Mouse (Mus musculus) gastrocnemius, adult 2 months (tissue): Measurements from ENCODE around the gene Hap1. TPM values are rescaled to one million over a fixed set of nuclear protein-coding genes. Genes with fewer than 3 reads are reported as not detected.
A peak's percentile ranks its signal among the peaks of the same experiment; 100 is the strongest.

Experiments used
- DNase-seq: peaks from one replicate; pipeline ENCODE4 v3.0.0; 2022
- H3K27ac ChIP-seq: fragments of 200-600 bp; 2 replicates; pipeline ENCODE4 v1.8.1; 2022; ENCODE audit warnings: mild to moderate bottlenecking
- H3K4me3 ChIP-seq: fragments of 200-600 bp; 2 replicates; pipeline ENCODE4 v1.8.1; 2022; ENCODE audit warnings: mild to moderate bottlenecking, moderate library complexity
- CTCF ChIP-seq: fragments of 200-600 bp; IDR thresholded peaks from 2 replicates; pipeline ENCODE4 v1.8.1; 2022; ENCODE audit warnings: antibody characterized with exemption, mild to moderate bottlenecking, moderate library complexity
- intact Hi-C: fragments of 180-260 bp; cut with DNase I; formaldehyde crosslinking; loops from one replicate; pipeline ENCODE4 v1.15.1; 2025
- long read RNA-seq, 2 experiments: library from polyadenylated mRNA; stranded (forward); transcript quantifications; one replicate each; pipeline ENCODE4 v2.0.0; 2021
- total RNA-seq, 2 experiments: library from RNA; stranded (reverse); gene quantifications; 2 replicates each; pipeline ENCODE4 v1.2.3; 2021

Gene Hap1
- under 1 TPM in 1 of 2 experiments, not detected in 1; 0.14 TPM for total RNA-seq
- long read RNA-seq, experiment 1, partial matches to known transcripts, result 0 of 1 reads
- long read RNA-seq, experiment 1, other reads (novel, unspliced or antisense), result 0 of 1 reads
- long read RNA-seq, experiment 2, partial matches to known transcripts, result 0 of 1 reads
- long read RNA-seq, experiment 2, other reads (novel, unspliced or antisense), result 1 of 1 reads

DNA sequence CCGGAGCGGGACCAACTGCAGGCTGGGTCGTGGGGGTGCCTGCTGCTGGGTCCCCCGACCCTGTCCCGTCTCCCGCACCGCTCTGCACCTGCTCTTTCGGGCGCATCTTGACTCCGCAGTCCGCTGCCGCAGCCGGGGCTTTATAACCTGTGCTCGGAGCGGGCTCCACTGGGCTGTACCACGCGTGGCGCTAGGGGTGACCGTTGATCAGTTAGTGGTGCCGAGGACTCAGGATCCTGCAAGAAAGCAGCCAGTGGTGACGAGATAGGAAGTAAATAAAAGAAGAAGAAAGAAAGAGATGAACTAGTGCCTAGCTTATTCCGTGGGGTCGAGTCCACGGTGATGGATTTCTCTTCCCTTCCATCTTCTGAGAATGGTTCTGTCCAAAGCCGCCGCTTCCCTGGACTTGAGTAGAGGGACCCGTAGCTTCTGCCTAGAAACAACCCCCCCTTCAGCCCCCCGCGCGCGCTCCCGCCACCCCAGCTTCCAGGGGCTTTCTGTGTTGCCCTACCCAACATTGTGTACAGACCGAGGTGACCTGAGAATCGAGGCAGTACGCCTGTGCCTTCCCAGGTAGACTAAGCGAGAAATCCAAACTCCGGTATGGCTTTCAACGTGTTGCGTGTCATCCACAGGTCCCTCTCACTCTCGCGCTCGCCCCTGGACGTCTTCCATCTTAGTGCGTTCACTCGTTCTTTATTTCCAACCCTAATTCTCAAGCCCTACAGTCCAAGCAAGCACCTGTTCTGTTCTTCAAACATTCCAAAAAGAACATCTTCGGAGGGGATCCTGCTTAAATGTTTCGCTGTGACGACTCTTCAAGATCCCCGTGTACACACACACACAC, at the start of gene Hap1:
Hap1 (minus strand) TSS at position 157 of the 847 bp plus-strand sequence.
- DNase-seq, result peak; percentile 76
- H3K4me3 ChIP-seq, result peak within 1 kb of the TSS; percentile 88
- intact Hi-C loops, result no loop called here
- H3K27ac ChIP-seq, result peak within 1 kb of the TSS; percentile 58
- TF ChIP-seq CTCF, result no peak

DNA sequence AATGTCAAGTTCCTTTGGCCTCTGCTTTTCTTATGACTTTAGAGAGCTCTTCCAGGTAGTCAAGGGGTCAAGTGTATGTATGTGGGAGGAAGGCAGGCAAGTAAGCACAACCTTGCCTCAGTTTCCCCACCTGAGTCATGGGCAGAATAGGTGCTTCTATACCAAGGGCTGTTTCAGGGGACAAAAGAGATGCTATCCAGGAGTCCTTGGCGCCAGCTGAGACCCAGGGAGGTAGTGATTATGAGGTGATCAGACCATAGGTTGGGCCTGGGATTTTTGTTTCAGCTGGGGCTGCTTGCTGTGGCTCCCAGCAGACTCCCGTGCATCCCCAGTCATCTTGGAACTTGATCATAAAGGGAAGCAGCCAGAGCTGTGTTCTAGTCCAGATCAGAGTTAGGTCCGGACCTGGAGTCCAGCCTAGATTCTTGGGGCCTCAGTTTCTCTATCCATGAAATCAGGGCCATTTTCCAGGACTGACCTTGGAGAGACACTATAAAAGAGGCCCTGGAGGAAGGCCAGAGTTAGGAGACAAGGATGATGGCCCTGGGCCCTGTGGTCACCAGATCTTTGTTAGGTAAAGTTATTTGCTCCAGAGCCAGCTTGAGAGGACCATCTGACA, 48.6 kb upstream of the Hap1 start:
- DNase-seq, result no peak
- no peak for TF ChIP-seq CTCF
- intact Hi-C loops, result no loop called here
- H3K27ac ChIP-seq, result no peak overlapping the region
- no peak overlapping the region for H3K4me3 ChIP-seq

DNA sequence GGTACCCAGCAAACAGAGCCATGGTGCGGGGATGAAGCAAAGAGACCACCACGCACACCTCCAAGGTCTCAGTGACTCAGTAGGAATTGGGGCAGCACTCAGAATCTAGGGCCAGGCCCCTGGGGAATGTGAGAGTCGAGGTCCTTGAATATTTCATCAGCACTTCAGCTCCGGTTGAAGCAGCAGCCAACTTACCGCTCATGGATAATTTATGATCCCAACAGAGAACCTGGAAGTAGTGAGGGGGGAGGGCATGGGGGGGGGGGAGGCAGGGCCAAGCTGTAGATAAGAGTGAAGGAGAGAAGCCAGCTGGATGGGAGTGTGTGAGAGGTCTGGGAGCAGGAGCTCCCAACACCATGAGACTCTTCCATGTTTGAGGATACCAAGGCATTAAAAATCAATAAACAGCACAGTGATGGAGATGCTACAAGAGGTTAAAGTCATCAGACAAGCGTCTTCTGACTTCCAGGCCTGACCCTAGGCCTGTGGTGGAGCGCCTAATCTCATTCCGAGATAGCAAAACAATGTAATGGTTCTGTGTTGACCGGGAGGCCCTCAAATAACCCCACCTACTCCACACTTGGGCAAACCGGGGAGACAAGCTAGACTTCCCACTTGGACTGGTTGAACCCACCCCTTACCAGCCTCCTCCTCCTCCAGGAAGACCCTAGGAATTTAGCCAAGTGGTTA, 47.7 kb upstream of the Hap1 start:
- H3K27ac ChIP-seq, result no peak overlapping the region
- no peak for TF ChIP-seq CTCF
- DNase-seq, result no peak
- no peak overlapping the region for H3K4me3 ChIP-seq
- intact Hi-C loops, result no loop called here

DNA sequence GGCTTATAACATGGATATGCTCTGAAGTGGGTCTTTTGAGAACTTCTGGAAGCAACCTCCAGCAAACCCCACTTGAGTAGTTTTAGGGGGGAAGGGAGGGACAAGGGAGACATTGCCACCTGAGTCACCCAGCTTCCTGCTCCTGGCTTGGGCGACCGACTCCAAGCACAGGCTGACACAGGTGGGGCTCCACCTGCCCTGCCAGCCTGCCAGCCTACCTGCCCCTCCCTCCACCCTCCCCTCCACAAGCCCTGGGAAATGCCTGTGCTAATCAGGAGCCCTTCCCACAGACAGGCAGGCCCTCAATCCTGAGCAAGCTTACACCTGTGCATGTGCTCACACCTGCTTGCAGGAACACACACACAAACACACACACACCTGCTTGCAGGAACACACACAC, 46.8 kb upstream of the Hap1 start:
- no peak for TF ChIP-seq CTCF
- H3K4me3 ChIP-seq, result no peak overlapping the region
- DNase-seq, result no peak
- intact Hi-C loops, result no loop called here
- peak overlapping the region; percentile 54; the same call in 1 of the 2 replicates for H3K27ac ChIP-seq

DNA sequence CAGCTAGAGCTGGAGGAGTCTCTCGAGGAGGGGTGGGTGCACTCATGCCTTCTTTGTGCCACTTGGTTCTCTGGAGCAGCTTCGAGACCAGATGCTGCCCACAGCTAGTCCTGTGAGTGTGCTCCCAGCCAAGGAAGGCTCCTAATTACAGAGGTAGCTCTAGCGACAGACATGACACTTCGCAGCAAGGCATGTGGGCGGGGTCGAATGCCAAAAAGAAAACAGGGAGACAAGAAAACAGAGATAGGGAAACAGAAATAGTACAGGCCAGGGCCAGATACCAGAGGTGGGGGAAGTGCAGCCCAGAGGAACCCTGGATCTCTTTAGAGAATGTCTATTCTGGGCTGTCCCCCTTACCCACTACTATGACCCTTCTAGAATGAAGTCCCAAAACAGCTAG, 46.3 kb upstream of the Hap1 start:
- Histone ChIP-seq H3K27ac (peak overlapping the region; percentile 54), H3K4me3 (no peak overlapping the region)
- no peak for TF ChIP-seq CTCF
- no peak for DNase-seq
- intact Hi-C loops, result no loop called here

DNA sequence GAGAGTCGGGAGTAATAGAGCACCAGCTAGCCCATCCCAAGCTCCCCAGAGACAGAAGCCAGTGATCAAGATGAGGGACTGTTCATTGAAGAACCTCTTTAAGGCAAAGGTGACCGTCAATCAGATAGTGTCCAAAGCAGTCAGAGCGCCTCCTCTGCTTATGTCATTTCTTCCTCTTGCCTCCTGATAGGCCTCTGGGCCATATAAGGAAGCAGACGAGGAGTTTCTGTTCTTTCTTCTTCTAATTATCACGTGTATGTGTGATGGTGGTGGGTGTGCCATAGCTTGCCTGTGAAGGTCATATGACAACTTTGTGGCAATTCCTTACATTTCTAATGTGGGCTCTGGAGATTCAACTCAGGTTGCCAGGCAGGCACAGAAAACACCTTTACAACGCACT, 44.9 kb upstream of the Hap1 start:
- Histone ChIP-seq H3K27ac (peak overlapping the region; percentile 40; the same call in 1 of the 2 replicates), H3K4me3 (no peak overlapping the region)
- DNase-seq, result no peak
- TF ChIP-seq CTCF, result no peak
- intact Hi-C loops, result loop anchor here (2.0 kb wide), 1 partner anchor 14 kb away; no protein-coding TSS in a partner anchor

DNA sequence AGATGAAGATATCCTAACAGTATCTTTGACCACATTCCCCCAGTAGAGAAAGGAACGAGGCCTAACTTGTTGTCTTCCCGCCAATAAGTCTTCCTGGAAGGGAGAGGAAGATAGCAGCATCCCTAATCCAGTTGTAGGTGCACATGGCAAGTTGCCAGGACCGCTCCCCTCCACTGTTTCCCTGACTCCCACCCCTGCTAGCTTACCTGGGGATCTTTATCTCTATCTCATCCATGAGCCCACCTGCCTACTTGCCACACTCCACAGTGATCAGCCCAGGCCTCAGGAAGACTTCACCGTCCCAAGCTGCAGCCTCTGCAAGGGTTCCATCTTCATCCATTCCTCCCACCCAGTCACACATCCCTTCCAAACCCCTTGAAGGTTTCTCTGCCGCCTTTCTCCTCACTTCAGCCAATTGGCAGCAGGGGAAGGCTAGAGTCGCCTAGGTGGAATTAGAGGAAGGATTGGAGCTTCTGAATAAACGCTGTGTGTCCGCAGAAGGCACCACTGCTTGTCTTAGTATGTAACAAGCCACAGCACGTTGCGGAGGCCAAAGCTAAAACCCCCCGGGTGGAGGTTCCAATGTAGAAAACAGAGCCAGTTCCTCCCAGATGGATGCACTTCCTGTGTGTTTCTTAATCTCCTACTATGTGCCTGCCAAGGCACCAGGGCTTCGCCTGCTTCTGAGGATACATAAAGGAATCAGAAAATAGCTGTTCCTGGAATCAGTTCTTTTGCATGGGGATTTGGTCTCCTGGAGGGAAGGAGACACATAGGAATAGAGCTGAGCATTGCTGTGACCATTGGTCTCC, 44.0 kb upstream of the Hap1 start:
- no peak for DNase-seq
- intact Hi-C loops, result loop anchor here (2.0 kb wide), 1 partner anchor 13 kb away; no protein-coding TSS in a partner anchor
- no peak for TF ChIP-seq CTCF
- peak overlapping the region; percentile 40 for H3K27ac ChIP-seq
- no peak overlapping the region for H3K4me3 ChIP-seq

DNA sequence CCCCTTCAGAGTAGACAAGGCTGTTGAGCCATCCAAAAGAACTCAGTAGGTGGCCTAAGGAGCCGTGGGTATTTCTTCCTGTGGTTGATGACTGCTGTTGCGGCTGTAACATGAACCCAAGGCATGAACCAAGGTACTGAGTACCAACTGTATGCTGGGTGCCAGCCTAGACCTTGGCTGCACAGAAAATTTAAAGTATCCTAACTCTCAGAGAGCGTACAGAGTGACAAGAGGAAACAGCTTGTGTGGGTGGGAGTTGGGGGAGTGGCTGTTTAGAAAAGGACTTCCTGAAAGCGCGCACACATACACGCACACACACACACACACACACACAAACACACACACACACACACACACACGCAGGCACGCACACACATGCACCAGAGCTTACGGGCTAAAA, 43.4 kb upstream of the Hap1 start:
- H3K27ac ChIP-seq, result peak overlapping the region; percentile 63
- no peak for DNase-seq
- intact Hi-C loops, result no loop called here
- no peak for TF ChIP-seq CTCF
- H3K4me3 ChIP-seq, result no peak overlapping the region

DNA sequence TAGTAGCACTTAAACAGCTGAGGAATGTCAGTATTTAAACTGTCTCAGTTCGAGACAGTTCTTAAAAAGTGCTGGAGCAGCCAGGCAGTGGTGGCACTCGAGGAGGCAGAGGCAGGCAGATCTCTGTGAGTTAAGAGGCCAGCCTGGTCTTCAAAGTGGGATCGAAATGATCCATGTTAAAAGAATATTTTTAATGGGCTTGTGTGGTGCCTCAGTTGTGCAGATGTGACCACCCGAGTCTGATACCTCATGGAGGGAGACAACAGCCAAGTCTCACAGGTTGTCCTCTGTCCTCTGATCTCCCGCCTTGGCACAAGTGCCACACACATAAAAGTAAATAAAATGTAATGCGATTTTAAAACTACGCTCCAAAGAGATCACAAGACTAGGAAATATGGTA, 42.6 kb upstream of the Hap1 start:
- H3K27ac ChIP-seq, result peak overlapping the region; percentile 94
- DNase-seq, result no peak
- TF ChIP-seq CTCF, result no peak
- H3K4me3 ChIP-seq, result no peak overlapping the region
- intact Hi-C loops, result no loop called here

DNA sequence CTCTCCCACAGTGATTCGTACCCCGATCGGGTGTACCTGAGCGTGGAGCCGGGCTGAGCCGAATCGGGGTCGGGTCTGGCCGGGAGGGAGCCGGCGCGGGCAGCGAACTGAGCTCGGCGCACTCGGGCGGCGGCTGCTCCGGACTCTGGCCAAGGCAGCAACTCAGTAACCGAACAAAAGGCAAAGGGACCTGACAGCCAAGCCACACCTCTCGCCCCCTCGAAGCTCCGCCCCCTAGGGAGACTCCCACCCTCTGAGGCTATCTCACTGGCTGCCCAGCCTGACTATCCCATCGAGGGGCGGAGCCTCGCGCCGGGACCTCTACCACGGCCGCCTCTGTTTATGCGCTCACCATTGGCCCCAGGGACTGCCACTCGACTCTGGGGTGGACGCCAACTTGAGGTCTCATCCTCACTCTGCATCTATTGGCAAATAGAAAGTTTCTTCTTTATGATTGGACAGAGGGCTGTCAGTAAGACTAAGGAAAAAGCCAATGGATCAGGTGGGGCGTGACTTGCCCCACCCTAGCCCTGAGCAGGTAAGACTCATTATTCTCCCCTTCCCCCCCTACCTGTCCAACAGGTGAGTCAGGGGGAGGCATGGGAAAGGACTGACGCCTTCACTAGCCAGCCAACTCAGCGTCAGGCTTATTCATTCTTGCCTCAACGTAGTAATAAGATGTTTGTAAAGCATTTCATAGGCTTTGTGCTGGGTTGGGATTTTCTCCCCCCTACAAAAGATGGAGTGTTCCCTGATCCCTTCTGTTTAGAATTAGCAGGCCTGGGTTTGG, 41.9 kb upstream of the Hap1 start, which contains the start of gene Jup:
Jup (minus strand) TSS at position 164 of the 790 bp plus-strand sequence.
- Histone ChIP-seq H3K27ac (peak within 1 kb of the TSS; percentile 94), H3K4me3 (peak within 1 kb of the TSS; percentile 98)
- DNase-seq, result peak; percentile 100
- TF ChIP-seq CTCF, result no peak
- intact Hi-C loops, result no loop called here
